In the genomic region with DNA sequence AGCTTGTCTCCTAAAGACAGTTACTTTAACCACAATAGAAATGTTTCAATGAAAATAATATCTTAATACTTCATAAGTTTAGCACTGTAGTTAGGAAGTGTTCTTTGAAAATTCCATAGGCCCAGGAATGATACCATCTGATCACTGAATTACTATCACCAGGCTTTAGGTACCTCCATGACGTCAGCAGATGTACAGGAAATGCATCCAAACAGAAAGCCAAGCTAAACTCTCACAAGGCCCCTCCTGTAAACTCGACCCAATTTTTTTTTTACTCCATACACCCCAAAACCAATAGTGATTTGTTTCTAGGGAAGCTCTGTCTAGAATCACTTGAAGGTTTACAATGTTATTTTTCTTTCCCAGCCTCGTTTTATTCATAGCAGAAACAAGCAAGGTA, we compare ENCODE assay signal across 9 mouse cellular contexts. TPM values are rescaled to one million over a fixed set of nuclear protein-coding genes. Genes with fewer than 3 reads are reported as not detected.
DNase-seq lines count a peak whose midpoint lies in the region; ATAC-seq and TF ChIP-seq lines count a peak whose summit lies in the region.
"Had no signal": no experiment of that assay in that cellular context is flagged by ENCODE, and none has a peak within 500 bp of the region (broad histone marks: within the 10 kb centered on the region; RNA-seq: fewer than 3 reads in every experiment).

No protein-coding gene starts in this region.

- peak overlapping the region; percentile 55 for H3K4me2 ChIP-seq in forebrain, embryonic 15.5 days (replicated peaks)

- 2% methylated on average over 3 of the region's 3 CpGs for WGBS in heart, embryonic 10.5 days
- 1% methylated on average over 3 of the region's 3 CpGs for WGBS in forebrain, embryonic 15.5 days
- WGBS in macrophage (ENCODE audit: missing documents), result 0% methylated on average over 3 of the region's 3 CpGs

- H3K4me3 ChIP-seq in heart, embryonic 10.5 days, result peak overlapping the region; percentile 99
- H3K4me3 ChIP-seq in E14TG2a.4 (replicated peaks; ENCODE audit: low read length) (peak overlapping the region; percentile 94), macrophage (ENCODE audit: inconsistent target) (peak overlapping the region; percentile 71)
- peak overlapping the region; percentile 58 for H3K4me3 ChIP-seq in forebrain, embryonic 15.5 days

- H3K27ac ChIP-seq in heart, embryonic 10.5 days, result peak overlapping the region; percentile 99
- peak overlapping the region; percentile 91 for H3K27ac ChIP-seq in forebrain, embryonic 15.5 days (replicated peaks)
- no peak overlapping the region for H3K27ac ChIP-seq in macrophage

- ATAC-seq in forebrain, embryonic 15.5 days (replicated peaks), result no peak

- H3K4me1 ChIP-seq in heart, embryonic 10.5 days, result no peaks in the 10 kb centered on the region
- peaks cover 27% of the 10 kb centered on the region for H3K4me1 ChIP-seq in E14TG2a.4 (replicated peaks; ENCODE audit: low read depth, low read length)
- H3K4me1 ChIP-seq in forebrain, embryonic 15.5 days, result peaks cover 19% of the 10 kb centered on the region

- H3K9me3 ChIP-seq in heart, embryonic 10.5 days, result no peaks in the 10 kb centered on the region
- H3K9me3 ChIP-seq in E14TG2a.4 (ENCODE audit: low read length), result peaks cover 10% of the 10 kb centered on the region; the same call in 1 of the 2 replicates
- no peaks in the 10 kb centered on the region for H3K9me3 ChIP-seq in forebrain, embryonic 15.5 days

- DNase-seq in heart, embryonic 10.5 days (ENCODE audit: low spot score), result no peak
- no peak for DNase-seq in heart, postnatal 25 days (ENCODE audit: low spot score)
- DNase-seq in thymus, postnatal 25 days, result no peak
- DNase-seq in left cerebral cortex, postnatal 10 days (ENCODE audit: extremely low spot score in 1 of 2, low spot score in 2 of 2), result no peak
- DNase-seq in layer of hippocampus, adult 9-11 months, result no peak

- intact Hi-C loops in heart, postnatal 25 days (cut with DNase I), result no loop called here
- intact Hi-C loops in left cerebral cortex, postnatal 10 days (cut with DNase I), result no loop called here

- no peak for TF ChIP-seq CTCF in E14TG2a.4 (conservative IDR thresholded peaks at IDR 0.05; ENCODE audit: low read length)

- peaks cover 30% of the 10 kb centered on the region for H3K36me3 ChIP-seq in heart, embryonic 10.5 days
- H3K36me3 ChIP-seq in E14TG2a.4 (ENCODE audit: insufficient read depth, low read length), result peaks cover 37% of the 10 kb centered on the region
- H3K36me3 ChIP-seq in forebrain, embryonic 15.5 days, result peaks cover 10% of the 10 kb centered on the region
- 0 out of 2 replicates have a peak, but pooled peaks cover 8% of the 10 kb centered on the region for H3K36me3 ChIP-seq in macrophage (ENCODE audit: inconsistent target)

- peak overlapping the region; percentile 70 for H3K9ac ChIP-seq in forebrain, embryonic 15.5 days (replicated peaks)

- H3K79me2 ChIP-seq in macrophage (ENCODE audit: inconsistent target), result peaks cover 28% of the 10 kb centered on the region

- H3K27me3 ChIP-seq in heart, embryonic 10.5 days (ENCODE audit: insufficient read depth, poor library complexity, severe bottlenecking), result no peaks in the 10 kb centered on the region
- H3K27me3 ChIP-seq in E14TG2a.4 (ENCODE audit: insufficient read depth, low read length), result no peaks in the 10 kb centered on the region
- no peaks in the 10 kb centered on the region for H3K27me3 ChIP-seq in forebrain, embryonic 15.5 days
- H3K27me3 ChIP-seq: Patski had no signal

RNA-seq across cellular contexts. Expression of gene Etaa1, which starts 0.9 kb away (rescaled TPM):
- 8.8 and 11.6 TPM in 2 replicates for polyA plus RNA-seq in heart, embryonic 10.5 days (2016; fragmentation: Nextera tagmentation; extraction: Ambion mirVana)
- 1 to 10 TPM; 3.0 to 3.4 TPM for total RNA-seq in heart, postnatal 25 days (2021)
- 9.4 and 9.7 TPM in 2 replicates for polyA plus RNA-seq in forebrain, embryonic 15.5 days (2015; fragmentation: Nextera tagmentation; extraction: Ambion mirVana)
- total RNA-seq in macrophage (2018; cell fraction: chromatin; rRNA removed), result 10 to 100 TPM in 5 of 26 experiments, 1 to 10 TPM in 16, under 1 TPM in 5; 0.25 to 13.8 (median 3.3) TPM
- total RNA-seq in macrophage (2018; cell fraction: cytosol; rRNA removed), result 1 to 10 TPM in 25 of 26 experiments, under 1 TPM in 1; 0.90 to 7.0 (median 5.5) TPM
- total RNA-seq in macrophage (2018; cell fraction: nucleus; rRNA removed), result 10 to 100 TPM in 1 of 26 experiments, 1 to 10 TPM in 23, under 1 TPM in 2; 0.72 to 13.5 (median 2.4) TPM
- polyA plus RNA-seq in macrophage (2018), result 4.9 to 6.4 TPM (median 5.7 TPM) in 3 replicates
- 1 to 10 TPM; 7.5 to 7.6 TPM for total RNA-seq in left cerebral cortex, postnatal 10 days (2021)
